Mouse (Mus musculus): ENCODE data around the gene Dctn3. TPM values are rescaled to one million over a fixed set of nuclear protein-coding genes. Genes with fewer than 3 reads are reported as not detected.
A peak's percentile ranks its signal among the peaks of the same experiment; 100 is the strongest.

The Dctn3 gene
- total and polyA plus RNA-seq, 3 experiments, result 57.7 to 64.6 TPM; not detected in 1

DNA sequence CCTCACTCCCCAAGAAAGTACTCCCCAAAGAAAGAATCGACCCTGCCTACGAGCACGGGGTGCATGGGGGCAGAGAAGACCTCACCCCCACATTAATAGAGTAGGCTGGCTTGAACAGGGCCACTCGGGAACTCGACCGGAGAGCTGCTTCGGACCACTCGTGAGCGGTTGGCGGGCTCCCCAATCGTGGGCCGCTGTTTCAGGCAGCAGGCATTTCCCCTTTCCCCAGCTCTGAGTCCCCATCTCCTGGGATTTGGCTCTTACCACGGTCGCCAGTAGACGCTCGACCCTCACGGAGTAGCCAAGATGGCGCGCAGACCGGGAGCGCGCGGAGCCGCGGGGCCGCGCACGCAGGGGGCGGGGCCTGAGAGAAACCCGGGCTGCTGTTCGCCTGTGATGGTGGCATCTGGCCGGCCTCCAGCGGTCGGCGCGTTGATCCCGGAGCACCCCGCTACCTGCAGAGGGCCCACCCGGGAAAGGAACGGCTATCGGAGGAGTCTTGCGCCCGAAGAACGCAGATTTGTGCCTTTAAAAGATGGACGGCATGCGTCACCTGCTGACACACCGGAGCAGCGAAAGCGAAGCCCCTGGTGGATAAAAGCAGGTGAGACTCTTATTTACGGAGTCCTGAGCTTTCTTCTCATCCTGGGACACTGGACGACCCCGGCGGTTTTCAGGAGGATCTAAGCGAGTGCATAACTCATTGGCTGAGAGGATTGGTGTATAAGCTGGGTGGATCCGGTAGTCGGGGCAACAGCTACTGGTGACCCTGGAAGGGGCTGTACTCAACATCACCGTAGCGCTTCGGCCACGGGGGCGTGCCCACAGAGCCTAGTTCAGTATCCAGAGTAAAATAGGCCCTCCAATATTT, 9.5 kb downstream of the Dctn3 start, which contains the start of gene Rpp25l:
Gene Rpp25l, minus strand, starts transcription at position 338 of the 871 bp plus-strand sequence.
- peak within 1 kb of the TSS; percentile 90 to 97 for H3K4me3 ChIP-seq (ENCODE audit: control insufficient read depth in 1 of 2, insufficient read depth in 1 of 2, low read depth in 2 of 2, low read length in 2 of 2)
- peaks cover 19% of the 10 kb centered on the region for H3K79me2 ChIP-seq (ENCODE audit: control insufficient read depth, insufficient read depth, low read length, poor library complexity)
- H3K27me3 ChIP-seq (ENCODE audit: control insufficient read depth in 1 of 2, insufficient read depth in 2 of 2, low read length in 2 of 2), result no peaks in the 10 kb centered on the region
- no peaks in the 10 kb centered on the region for H3K9me3 ChIP-seq (replicated peaks; ENCODE audit: insufficient read depth, low read length)
- peak; percentile 89 for DNase-seq (ENCODE audit: low read depth, low spot score)
- H3K9ac ChIP-seq (ENCODE audit: control insufficient read depth, low read depth, low read length, poor library complexity, severe bottlenecking), result peak within 1 kb of the TSS; percentile 96
- peaks cover 0 to 10% of the 10 kb centered on the region in 2 experiments; a peak in 2 of 4 replicates for H3K4me1 ChIP-seq (ENCODE audit: control insufficient read depth in 1 of 2, insufficient read depth in 2 of 2, low read length in 2 of 2)
- no peaks in the 10 kb centered on the region; a peak in 1 of 4 replicates for H3K36me3 ChIP-seq (ENCODE audit: control insufficient read depth in 1 of 2, insufficient read depth in 2 of 2, low read length in 2 of 2)
- H3K27ac ChIP-seq (ENCODE audit: control insufficient read depth, low read depth, low read length), result peak within 1 kb of the TSS; percentile 61
- no peak for TF ChIP-seq UBTF (IDR thresholded peaks at IDR 0.05; ENCODE audit: borderline replicate concordance, insufficient read depth, low read depth, low read length)
- TF ChIP-seq ELF1 (IDR thresholded peaks at IDR 0.05; ENCODE audit: low read depth, low read length), result no peak
- no peak for TF ChIP-seq NRF1 (IDR thresholded peaks at IDR 0.05; ENCODE audit: insufficient read depth, low read depth, low read length, poor library complexity, severe bottlenecking)
- no peak for TF ChIP-seq MYC (IDR thresholded peaks at IDR 0.05; ENCODE audit: low read depth, low read length)
- no peak for TF ChIP-seq USF1 (IDR thresholded peaks at IDR 0.05; ENCODE audit: low read depth, low read length)
- TF ChIP-seq TBP (IDR thresholded peaks at IDR 0.05; ENCODE audit: low read depth, low read length), result peak; percentile 55; the same call in 1 of the 2 replicates
- TF ChIP-seq ETS1 (IDR thresholded peaks at IDR 0.05; ENCODE audit: low read depth, low read length), result no peak
- TF ChIP-seq POLR2AphosphoS5 (IDR thresholded peaks at IDR 0.05; ENCODE audit: borderline replicate concordance, low read depth, low read length), result no peak
- TF ChIP-seq NELFE (IDR thresholded peaks at IDR 0.05; ENCODE audit: low read depth, low read length), result peak; percentile 84
- no peak for TF ChIP-seq USF2 (IDR thresholded peaks at IDR 0.05; ENCODE audit: borderline replicate concordance in 1 of 2, insufficient read depth in 1 of 2, low read depth in 1 of 2, low read length in 2 of 2)
- TF ChIP-seq ZNF384 (IDR thresholded peaks at IDR 0.05; ENCODE audit: low read depth, low read length), result no peak
- TF ChIP-seq TCF12 (IDR thresholded peaks at IDR 0.05; ENCODE audit: low read depth, low read length), result no peak
- TF ChIP-seq CTCF (IDR thresholded peaks at IDR 0.05 in 2 of 3, conservative IDR thresholded peaks at IDR 0.05 in 1 of 3; ENCODE audit: control insufficient read depth in 1 of 3, insufficient read depth in 1 of 3, low read depth in 2 of 3, low read length in 3 of 3, poor library complexity in 1 of 3, severe bottlenecking in 1 of 3), result peak in 2 of 3 experiments; percentile 8 to 9; a peak in 2 of 6 replicates
- no peak for TF ChIP-seq JUND (IDR thresholded peaks at IDR 0.05; ENCODE audit: low read depth, low read length)
- TF ChIP-seq ZMIZ1 (IDR thresholded peaks at IDR 0.05; ENCODE audit: low read depth, low read length), result peak; percentile 86
- no peak for TF ChIP-seq GABPA (IDR thresholded peaks at IDR 0.05; ENCODE audit: low read depth, low read length)
- peak; percentile 70; the same call in 1 of the 2 replicates for TF ChIP-seq POLR2AphosphoS2 (IDR thresholded peaks at IDR 0.05; ENCODE audit: low read length)
- no peak for TF ChIP-seq RAD21 (IDR thresholded peaks at IDR 0.05; ENCODE audit: low read depth, low read length)
- no peak for TF ChIP-seq MAX (IDR thresholded peaks at IDR 0.05; ENCODE audit: low read length)
- TF ChIP-seq TAL1 (IDR thresholded peaks at IDR 0.05; ENCODE audit: low read length), result no peak
- TF ChIP-seq SIN3A (IDR thresholded peaks at IDR 0.05; ENCODE audit: low read length), result peak; percentile 25; the same call in 1 of the 2 replicates
- no peak for TF ChIP-seq MEF2A (IDR thresholded peaks at IDR 0.05; ENCODE audit: extremely low read depth, insufficient replicate concordance, low read depth, low read length, poor library complexity, severe bottlenecking)
- TF ChIP-seq KAT2A (conservative IDR thresholded peaks at IDR 0.05; ENCODE audit: low read depth, low read length), result no peak
- no peak for TF ChIP-seq RCOR1 (IDR thresholded peaks at IDR 0.05; ENCODE audit: low read depth, low read length)
- no peak for TF ChIP-seq EP300 (IDR thresholded peaks at IDR 0.05; ENCODE audit: low read depth in 1 of 2, low read length in 2 of 2)
- no peak for TF ChIP-seq E2F4 (IDR thresholded peaks at IDR 0.05; ENCODE audit: borderline replicate concordance, low read depth, low read length)
- TF ChIP-seq SMC3 (IDR thresholded peaks at IDR 0.05; ENCODE audit: low read depth, low read length), result no peak
- TF ChIP-seq ZC3H11A (IDR thresholded peaks at IDR 0.05; ENCODE audit: low read depth, low read length), result no peak
- 0 out of 2 replicates have a peak, but pooled peaks have one; percentile 5 for TF ChIP-seq GATA1 (IDR thresholded peaks at IDR 0.05; ENCODE audit: low read depth, low read length)
- no peak for TF ChIP-seq MYB (IDR thresholded peaks at IDR 0.05; ENCODE audit: low read depth, low read length)
- no peak for TF ChIP-seq MAZ (IDR thresholded peaks at IDR 0.05; ENCODE audit: low read depth, low read length)
- TF ChIP-seq MXI1 (IDR thresholded peaks at IDR 0.05; ENCODE audit: low read depth, low read length), result peak; percentile 65
- TF ChIP-seq CHD1 (IDR thresholded peaks at IDR 0.05; ENCODE audit: low read depth, low read length), result no peak
- TF ChIP-seq CHD2 (IDR thresholded peaks at IDR 0.05; ENCODE audit: low read length), result no peak
- TF ChIP-seq MAFK (IDR thresholded peaks at IDR 0.05; ENCODE audit: borderline replicate concordance, low read depth, low read length), result no peak
